Mouse (Mus musculus) mesoderm, embryonic 11.5 days (tissue): ENCODE measurements around the gene Anks4b.

Experiments used
- DNase-seq: peaks from one replicate; pipeline ENCODE4 v3.0.0-alpha.2; 2012; ENCODE audit warnings: low read depth, low spot score

Anks4b gene

DNA sequence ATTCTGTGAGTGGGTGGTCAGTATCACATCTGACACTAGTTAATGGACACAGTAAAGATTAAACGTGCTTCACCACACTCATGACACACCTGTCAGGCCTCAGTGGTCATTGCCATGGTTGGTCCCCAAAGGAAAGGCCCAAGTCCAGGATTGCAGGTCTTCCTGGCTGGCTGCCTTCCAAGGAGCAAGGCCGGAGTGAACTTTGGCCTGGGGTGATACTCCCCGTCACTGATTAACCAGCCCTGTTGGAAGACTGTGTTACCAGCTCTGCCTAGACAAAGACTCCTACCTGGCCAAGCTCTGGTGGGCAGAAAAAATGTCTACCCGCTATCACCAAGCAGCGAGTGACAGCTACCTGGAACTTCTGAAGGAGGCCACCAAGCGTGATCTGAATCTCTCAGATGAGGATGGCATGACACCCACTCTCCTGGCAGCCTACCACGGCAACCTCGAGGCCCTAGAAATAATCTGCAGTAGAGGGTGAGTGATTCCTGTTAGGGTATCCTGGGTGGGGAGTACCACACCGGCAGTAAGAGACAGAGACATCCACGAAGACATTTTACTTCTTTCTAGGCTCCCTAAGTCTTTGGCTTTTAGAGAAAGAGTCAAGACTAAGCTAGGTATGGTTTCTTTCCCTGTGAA lies at the start of gene Anks4b:
Gene Anks4b (plus strand): TSS at position 256 of the 642 bp plus-strand sequence.
- DNase-seq, result no peak

DNA sequence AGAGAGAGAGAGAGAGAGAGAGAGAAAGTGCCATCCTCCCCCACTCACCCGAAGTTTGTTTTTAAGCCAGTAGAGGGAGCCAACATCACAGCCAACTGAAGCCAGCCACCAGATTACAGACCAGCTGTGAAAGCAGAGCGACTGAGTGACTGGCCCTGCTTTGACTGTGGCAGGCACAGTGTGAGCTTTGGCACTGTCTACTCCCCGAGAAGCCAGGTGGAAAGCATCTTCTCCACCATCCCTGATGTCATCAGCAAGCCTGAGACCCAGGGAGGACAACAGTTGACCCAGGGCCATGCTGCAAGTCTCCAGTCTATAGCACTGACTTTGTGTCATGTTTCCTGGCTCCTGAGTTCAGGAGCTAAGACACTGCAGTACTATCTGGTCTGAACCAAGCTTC lies 48.8 kb upstream of the Anks4b start:
- DNase-seq, result peak; percentile 82

DNA sequence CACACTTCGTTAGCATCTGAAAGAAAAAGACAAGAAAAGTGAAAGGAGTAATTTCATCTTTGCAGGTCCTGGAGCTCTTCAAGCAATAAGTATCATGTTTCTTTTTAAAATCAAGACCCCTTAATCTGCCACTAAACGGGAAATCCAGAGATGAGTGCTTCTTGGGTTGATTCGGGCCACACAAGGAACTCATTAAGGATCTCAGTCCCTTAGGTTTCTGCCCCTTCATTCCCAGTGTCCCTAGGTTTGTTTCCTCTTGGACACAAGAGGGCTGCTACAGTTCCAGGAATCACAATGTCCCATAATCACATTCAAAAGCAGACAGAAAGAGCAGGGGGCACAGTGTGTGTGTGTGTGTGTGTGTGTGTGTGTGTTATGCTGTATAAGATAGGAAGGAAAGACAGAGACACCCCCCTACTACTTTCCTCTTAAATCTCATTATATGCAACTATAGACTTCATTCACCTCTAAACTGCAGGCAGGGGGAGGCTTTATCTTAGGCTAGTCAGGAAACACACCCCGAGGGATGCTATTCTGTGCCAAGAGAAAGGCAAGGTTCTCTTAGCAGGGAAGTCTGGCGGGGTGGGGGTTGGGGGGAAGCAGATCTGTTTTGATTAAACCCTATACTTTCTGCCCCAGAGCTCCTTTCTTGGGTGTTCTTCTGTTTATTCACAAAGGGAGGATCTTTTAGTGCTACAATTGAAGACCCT lies 46.5 kb upstream of the Anks4b start:
- DNase-seq, result no peak

DNA sequence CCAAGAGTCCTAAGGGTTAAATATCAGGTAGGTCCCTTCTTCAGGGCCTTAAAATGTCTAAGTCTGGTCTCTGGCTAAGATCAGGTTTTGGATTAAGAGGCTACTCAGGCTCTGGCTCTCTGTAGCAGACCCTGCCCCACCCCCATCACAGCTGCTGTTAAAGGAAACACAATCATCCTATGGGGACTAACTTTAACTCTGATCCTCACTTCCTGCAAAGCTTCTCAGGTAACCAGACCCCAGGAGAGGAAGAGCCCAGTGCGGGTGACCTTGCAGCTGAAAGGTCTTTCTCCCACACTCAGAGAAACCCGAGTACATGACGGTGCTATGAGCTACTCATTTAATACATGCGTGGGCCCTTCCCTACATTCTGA lies 46.0 kb upstream of the Anks4b start:
- peak; percentile 43 for DNase-seq

DNA sequence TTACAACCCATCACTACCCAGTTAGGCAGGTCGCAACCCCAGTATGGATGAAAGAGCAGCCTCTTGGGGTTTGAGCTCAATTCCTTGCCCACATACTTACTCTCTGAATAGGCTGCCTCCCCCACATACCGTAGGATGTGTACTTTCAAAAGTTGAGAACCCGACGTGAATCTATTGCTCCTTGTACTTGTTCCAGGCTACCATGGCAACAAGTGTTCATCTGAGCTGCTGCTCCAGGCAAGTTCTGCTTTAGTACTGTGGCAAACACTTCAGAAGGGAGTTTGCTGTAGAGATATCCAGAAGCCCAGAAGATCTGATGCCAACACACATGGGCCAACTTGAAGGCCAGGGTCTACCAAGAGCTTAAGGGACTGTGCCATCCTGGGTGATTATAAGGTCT lies 44.7 kb upstream of the Anks4b start:
- no peak for DNase-seq

DNA sequence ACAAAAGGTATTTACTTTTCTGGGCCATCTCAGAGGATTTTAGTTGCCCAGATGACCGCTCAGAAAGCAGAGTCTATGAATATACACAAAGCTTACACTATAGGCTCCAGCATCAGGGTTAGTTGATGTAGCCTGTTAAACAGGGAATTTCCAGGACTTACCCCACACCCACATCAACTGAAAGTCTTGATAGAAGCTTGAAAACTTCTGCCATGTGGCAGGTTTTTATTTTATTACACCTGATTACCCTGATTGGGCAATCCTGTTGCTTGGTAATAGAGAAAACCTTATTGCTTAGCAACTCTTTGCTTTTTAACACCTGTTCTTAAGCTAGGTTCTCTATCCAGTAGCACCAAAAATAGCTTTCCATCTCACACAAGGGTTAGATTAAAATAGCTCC lies 30.9 kb upstream of the Anks4b start:
- DNase-seq, result no peak

DNA sequence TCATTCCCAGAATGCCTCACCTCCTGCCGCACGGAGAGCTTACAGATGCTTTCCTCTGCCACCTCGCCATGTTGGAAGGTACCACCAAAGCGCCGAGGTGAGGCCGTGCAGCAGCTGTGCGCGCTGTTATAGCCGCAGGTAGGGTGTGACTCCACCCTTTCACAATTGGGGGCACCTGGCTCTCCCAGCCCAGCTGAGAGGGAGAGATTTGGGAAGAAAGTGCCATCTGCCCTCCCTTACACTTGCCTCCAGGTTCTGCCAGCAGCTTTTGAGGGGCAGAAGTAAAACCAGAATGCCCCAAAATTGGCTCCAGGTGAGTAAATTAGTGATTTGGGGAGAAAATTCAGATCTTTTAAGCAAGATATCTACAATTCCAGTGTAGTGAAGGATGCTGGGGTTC lies 28.5 kb upstream of the Anks4b start, which contains the start of gene Zp2:
Gene Zp2 (minus strand): TSS at position 101 of the 400 bp plus-strand sequence.
- no peak for DNase-seq

DNA sequence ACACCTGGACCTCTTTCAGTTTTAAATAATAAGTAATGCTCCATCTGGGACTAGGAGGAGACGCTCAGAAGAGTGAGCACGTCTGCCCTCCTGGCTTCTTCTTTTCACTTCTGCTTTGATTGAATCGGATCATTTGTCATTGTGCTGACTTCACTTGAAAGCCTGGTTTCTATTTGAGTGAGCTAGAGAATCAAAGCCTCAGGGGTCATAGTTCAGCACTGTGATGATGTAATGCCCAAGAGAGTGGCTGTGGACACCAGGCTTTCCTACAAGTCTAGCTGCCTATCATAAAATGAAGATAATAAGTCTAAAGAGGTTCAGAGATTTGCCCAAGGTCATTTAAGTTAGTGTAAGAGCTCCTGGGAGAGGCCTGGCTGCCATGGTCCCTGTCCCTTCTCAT lies 23.4 kb upstream of the Anks4b start:
- DNase-seq, result peak; percentile 61

DNA sequence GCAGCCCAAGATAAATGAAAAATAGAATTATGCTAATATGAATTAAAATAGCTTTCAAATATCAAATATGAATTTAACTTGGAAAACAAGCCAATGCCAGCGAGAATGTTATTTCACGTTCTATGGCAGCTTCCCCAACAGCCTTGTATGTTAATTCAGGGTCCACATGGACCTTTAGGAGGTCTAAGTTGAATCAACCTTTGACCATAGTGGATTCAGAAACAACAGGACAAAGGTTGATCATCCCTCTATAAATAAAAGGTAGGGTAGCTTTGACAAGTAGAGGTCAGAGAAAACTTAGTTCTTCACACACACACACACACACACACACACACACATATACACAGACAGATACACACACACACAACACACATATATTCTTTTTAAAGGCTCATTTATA lies 22.8 kb upstream of the Anks4b start:
- no peak for DNase-seq

DNA sequence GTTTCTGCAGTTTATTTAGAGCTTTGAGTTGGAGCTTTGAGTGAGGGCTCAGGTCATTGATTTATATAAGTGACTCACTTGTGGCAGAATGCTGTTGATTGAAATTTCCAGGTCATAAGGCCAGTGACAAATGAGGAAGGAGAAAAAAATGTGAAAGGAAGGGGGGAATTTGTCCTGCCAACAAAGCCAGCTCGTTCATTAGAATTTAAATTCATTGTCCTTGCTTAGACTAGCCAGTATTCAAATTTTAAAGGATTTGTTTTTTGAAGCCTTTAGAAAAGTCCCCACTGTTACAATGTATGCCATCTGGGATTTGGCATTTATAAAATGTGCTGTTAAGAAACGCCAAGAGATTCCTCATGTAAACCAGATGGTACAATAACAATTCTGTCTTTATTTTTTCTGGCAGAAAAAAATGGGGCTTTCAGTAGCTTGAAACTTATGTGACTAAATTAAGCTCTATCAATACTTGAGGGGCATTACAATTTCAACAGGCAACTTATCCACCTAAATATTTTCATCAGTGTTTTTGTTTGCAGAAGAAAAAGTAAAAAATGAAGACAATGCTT lies 16.7 kb upstream of the Anks4b start:
- DNase-seq, result peak; percentile 30

DNA sequence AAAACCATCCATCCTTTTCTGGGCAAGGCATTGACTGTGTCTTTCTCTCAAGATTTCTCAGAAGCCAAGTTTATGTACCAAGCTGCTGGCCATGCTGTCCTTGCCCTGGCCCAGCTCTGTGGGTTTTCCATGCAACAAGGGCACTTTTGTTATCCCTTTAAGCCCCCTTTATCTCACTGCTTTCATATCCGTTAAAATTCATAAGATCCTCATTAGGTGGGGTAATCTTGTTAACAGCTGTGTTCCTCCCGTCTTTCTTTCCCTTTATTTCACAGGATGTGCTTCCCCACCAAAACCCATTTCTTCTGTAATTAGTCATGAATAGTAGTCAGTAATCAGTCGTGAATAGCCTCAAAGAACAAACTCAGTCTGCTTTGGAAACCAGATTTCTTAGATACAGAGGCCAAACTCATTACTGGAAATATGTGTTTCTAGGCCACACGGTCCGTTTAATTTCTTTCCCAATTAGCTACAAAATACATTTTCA lies 16.0 kb upstream of the Anks4b start:
- peak; percentile 24 for DNase-seq

DNA sequence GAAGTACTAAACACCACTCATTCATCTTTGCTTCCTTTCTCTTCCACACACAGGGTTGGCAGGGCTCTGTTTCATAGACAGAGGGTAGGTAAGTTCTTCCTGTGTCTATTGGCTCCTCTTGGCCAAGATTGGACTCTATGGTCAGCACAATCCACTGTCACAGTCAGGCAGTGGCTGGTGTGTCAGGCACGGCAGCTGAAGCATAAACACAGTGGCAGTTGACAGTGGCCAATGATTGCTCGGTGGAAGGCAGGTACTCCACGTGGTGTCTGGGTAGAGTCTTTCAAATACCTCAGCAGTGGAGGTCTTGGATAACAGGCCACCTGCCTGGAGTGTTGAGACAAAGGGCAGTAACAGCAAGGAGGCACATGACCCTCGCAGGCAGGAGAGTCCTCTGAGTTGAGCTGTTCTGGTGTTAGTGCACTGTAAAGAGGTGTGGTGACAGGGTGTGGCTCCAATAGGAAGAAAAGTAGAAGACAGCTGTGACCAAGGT lies 15.5 kb upstream of the Anks4b start:
- no peak for DNase-seq

DNA sequence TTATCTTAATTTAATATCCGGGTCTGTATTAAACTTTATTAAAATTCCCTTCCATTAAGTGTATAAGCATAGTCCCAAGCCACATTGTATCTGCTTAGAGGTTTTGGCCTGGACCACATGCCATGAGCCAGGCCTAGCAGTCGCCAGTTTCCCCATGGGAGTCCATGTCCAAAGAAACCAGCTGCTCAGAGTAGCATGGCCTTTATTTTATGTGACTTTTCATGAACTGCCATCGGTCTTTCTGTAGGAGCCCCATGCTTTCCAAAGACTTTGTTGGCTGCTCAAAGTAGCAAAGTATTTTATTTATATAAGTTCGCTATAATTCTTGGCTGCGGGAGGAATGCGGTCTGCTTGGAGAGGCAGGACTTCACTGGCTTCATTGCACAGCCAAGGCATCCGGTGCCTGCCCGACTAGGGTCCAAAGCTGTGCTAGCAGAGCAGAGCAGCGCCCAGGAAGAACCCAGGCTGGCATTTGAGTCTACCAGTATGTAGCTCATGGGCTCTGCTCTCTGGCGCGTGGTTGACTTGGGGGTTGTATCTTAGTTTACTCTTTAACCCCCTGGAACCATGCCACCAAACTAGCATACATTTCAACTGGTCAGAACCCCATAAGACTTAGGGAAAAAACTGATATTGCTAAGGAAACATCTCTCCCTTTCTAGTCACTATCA lies 9.9 kb upstream of the Anks4b start:
- no peak for DNase-seq

DNA sequence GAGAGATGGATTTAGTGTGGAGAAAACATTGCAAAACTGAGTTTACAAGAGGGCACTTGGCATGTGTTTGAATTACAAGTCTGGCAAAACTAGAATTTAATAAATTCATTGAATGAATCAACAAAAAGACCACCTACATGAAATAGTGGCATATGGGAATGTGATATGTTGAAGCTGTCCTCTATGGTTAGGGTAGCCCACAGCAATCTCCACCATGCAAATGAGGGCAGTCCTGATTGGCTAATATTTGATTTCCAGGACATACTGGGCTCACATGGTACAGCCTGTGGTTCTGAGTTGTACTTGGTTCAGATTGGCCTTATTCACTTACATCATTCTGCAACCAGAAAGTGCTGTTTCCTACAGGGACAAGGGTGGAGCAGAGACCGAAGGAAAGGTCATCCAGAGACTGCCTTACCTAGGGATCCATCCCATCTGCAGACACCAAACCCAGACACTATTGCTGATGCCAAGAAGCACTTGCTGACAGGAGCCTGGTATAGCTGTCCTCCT lies 1.4 kb upstream of the Anks4b start:
- no peak for DNase-seq

DNA sequence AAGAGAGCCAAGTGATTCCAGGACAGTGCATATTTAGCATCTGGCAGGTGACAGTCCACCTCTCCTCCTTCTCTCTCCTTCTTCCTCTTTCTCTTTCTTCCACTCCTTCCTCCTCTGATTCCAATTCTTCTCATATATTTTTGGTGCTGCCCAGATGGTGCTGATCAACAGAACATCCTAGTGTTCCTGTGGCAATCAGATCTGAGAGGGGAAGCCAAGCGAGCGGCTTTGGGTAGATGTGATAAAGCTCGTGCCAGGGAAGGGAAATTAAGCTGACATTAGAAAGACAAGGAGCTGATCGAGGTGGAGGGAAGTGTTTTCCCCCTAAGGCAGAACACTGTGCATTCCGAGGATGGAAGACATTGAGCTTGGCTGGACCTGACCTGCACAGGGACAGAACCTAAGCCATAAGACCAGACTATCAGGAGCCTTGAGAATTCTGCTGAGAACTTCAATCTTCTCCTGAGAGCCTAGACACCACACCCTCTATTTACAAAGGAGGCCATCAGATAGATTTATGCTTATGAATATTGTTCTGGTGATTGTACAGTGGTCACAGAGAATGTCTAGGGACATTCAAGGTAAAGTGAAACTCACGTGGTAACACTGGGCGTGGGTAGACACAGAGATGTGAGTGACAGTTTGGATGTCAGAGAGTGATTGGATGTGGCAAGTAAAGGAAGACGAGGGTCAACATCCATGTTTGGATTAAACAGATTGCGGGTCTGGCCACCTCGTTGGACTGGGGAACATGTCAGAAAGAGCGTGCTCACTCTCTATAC lies 1.3 kb downstream of the Anks4b start:
- no peak for DNase-seq

DNA sequence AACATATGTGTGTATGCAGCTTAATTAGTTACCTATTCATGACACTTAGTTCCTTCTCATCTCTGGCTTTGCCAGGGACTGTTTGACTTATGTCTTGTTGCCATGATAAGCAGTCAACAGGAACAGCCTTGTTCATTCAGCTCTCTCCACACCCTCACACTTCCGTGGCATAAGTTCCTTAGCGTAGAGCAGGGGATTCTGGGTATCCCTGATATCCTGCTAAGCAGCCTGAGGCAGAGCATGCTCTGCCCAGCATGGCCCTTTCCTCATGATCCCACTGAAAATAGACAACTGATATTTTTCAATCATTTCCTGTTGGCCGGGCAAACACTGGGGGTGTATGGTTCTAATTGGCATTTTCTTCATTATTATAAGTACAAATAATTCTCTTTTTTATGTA lies 4.0 kb downstream of the Anks4b start:
- no peak for DNase-seq

DNA sequence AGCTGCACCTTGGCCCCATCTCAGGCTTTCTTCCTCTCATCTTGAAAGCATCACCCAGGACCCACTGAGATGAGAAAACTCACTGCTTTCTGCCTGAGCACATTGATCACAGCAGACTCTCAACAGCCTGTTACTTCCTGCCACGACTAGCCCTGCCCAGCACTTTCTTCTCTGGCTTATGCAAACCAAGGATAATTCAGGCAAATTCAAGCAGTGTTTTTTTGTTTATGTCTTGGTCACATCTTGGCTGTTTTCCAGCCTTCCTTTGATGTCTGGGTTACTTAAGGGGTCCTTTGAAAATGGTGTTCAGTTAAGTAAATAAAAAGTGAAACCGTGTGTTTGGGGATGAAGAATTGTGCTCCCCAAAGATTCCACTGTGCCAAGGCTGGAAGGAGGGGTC lies 5.3 kb downstream of the Anks4b start:
- no peak for DNase-seq

DNA sequence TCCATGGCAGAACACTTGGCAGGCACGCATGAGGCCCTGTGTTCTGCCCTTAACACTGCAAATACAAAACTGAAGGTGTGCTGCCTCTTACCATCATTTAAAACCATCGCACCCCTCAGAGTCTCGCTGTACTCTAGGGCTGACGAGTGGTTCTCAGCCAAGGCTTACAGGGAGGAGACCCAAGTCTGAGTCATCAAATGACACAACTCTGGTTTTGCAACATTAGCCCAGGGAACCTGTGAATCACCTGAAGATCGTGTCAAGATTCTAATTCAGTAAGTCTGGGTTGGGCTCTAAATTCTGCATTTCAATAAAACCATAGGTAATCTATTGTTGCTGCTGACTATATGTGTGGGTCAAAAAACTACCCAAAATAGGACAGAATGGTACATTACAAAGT lies 6.9 kb downstream of the Anks4b start:
- DNase-seq, result no peak

DNA sequence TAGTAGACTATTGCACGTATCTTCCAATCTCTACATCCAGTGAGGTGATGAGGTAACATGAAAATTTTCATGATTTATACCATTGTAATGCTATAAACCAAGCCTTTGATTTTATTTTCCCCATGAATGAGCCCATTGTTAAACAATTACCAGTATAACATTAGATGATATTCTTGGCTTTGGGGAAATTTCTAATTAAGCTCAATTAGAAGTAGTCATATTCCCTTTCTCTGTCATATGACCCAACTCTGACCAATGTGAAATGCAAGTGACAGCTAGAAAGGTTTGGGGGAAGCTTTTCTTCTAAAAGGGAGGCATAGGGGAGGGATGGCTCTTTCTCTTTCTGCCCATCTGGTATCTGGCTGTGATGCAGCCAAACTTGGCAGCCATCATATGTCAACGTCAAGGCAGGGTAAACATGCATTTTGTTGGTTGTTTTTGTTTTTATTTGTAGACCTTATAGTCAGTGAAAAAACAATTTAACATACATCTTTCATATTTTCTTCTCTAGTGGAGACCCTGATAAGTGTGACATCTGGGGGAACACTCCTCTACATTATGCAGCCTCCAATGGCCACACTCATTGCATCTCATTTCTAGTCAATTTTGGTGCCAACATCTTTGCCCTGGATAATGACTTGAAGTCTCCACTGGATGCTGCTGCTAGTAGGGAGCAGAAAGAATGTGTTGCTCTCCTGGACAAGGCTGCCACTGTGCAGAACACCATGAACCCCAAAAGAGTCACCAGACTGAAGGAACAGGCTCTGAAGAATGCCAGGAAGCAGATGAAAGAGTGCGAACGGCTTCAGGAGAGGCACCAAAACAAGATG lies 8.0 kb downstream of the Anks4b start:
- no peak for DNase-seq

DNA sequence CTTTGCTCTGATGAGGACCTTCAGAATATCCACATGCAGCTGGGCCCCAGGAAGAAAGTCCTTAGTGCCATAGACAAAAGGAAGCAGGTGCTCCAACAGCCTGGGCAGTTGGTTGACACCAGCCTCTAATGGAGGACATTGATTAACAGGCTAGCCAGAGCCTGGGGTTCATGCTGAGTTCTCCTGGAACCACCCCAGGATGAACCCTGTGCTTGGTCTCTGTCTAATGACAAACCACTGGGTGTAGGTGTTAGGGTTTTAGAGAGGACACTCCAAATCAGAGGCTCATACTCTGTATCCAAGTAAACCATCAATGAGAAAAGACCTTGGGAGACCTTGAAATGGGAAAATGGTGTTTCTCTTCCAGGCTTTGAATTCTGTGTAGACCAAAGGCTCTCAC lies 9.2 kb downstream of the Anks4b start:
- no peak for DNase-seq
